Mouse (Mus musculus) kidney, postnatal 36 days (tissue): ENCODE results near the gene Cd244a.

Experiments
- DNase-seq, 2 experiments: peaks; one replicate each; pipeline ENCODE4 v3.0.0; 2021 to 2022; ENCODE audit warnings: mixed read lengths in 2 of 2

Cd244a gene

DNA sequence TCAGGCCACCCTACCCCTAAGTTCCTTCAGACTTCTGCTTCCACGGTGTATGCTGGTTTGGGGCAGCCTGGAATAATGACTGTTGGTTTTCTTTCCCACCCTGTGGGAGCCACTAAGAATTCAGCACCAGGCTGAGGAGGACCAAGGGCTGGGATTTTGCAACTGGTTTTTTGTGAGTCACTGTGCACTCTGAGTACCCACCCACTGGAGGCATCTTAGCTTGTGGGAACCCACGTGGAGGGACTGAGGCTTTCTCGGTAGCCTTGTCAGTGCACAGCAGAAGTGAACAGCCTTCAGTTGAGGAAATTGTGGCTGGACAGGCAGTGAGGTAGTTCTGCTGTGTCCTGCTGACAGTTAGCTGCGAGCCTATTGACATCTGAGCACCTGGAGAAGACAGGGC, at the start of gene Cd244a:
Gene Cd244a, plus strand, starts transcription at position 296 of the 400 bp plus-strand sequence.
- no peak for DNase-seq

DNA sequence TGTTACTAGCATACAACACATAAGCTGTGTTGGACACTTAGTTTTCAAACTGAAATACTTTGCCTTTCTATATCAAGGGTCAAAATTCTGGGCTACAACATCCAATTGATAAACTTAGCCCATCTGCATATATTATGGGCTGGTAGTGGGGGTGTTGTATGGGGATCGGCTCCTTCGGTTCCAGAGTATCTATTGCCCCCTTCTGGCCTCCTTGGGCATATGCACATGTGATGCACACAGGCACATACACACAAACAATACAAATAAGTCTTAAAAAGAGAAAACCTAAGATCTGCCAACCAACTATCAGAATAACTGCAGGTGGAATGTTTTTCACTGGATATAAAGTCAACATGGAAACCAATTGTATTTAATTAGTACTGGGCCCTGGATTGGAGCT, 45.8 kb upstream of the Cd244a start:
- DNase-seq, result no peak

DNA sequence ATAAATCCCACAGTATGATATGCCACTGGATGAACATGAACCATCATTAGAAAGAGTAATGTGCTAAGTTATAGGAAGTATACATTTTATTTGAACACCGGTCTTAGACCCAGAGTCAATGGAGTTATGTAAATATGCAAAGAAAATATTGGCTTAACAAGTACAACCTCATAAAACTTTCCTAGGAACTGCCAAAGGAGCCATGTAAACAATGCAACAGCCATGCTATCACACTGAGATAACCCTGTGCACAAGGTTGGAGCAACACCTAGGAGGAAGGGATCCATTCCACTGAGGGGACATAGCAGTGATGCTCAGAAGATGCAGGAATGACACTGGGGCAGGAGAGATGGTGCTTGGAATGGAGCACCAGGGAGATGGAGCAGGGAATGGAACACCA, 45.2 kb upstream of the Cd244a start:
- DNase-seq, result no peak

DNA sequence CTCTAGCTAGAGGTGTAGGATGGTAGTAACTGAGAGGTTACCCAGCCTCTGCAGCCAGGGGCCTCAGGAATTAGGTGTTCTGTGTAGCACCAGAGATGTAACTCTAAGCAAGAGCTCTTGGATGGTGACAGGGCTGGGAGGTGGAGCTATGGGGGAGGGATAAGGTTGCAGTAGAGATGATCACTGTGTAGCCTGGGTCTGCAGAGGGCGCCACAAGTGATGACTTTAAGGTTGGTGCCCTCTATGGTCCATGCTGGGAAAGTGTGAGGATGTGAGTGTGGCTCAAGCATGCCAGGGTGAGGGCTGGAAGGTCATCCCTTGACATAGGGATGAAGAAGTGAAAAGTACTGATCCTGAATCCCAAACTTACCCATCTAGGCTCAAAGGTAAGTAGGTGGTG, 44.0 kb upstream of the Cd244a start:
- DNase-seq, result no peak

DNA sequence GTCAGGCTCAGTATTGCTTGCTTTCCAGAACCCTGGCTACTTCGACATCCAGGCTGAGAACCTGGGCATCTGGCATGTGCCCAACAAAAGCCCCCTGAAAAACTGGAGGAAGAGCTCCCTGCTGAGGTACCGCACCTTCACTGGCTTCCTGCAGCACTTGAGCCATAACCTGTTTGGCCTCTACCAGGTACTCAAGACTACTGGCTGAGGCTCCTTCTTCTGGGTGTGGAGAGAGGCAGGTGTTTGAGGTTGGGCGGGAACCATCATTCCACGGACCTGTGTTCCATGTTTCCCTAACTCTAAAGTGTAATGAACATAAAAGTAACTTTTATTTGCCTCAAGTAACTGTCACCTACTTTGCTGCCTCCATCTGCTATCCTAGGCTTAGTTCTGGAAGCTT, 43.4 kb upstream of the Cd244a start:
- no peak for DNase-seq

DNA sequence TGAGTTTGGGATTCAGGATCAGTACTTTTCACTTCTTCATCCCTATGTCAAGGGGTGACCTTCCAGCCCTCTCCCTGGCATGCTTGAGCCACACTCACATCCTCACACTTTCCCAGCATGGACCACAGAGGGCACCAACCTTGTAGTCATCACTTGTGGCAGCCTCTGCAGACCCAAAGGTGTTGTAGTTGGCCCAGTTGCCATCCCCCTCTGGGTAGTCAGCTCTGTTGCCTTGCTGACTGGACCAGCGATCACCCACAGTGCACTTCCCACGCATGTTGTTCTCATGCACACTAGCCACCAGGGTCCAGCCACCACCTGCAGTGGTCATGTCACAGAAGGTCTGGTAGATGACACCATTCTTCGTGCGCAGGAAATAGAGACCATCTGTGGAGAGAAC, 27.6 kb upstream of the Cd244a start:
- no peak for DNase-seq

DNA sequence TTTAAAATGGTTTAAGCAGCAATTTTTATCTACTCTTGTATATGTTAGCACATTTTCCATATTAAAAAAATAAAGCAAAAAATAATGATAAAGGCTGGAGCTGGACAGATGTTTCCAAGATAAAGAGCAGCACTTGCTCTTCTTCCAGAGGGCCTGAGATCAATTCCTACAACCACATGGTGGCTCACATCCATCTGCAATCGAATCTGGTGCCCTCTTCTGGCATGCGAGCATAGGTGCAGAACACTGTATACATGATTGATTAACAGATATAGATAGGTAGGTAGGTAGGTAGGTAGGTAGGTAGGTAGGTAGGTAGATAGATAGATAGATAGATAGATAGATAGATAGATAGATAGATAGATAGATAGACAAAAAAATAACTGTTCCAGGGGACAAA, 26.2 kb upstream of the Cd244a start:
- no peak for DNase-seq

DNA sequence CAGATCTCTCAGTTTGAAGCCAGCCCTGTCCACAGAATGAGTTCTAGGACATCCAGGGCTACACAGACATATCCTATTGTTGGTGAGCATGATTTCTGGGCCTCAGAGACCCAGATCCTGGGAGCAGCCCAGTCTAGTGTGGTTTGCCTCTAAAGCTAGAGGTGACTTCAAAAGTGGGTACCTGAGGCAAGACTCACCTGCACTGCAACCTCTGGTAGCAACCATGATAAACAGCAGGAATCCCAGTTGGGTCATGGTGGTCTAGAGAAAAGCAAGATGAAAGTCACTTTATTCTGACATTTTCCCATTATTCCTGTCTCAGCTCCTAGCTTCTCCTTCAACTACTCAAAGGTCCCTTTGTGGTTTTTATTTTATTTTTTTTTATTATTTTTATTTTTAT, 24.4 kb upstream of the Cd244a start:
- no peak for DNase-seq

DNA sequence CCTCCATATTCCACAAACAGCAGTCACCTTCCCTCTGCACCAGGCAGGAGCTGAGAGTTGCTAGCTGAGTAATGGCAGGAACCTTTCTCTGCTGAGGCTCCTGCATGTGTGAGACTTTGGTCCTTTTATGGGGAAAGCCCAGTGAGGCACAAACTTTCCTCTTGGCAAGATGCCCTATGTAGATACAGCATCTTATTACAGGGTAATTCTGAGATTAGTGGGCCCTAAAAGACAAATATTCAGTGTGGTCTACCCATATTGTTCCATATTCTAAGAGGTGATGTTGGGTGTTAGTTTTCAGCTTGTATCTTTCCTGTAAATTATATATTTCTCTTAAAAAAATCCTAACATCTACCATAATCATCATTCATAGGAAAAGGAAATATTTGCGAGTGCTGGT, 23.8 kb upstream of the Cd244a start, which contains the start of gene Itln1:
Gene Itln1, minus strand, starts transcription at position 101 of the 400 bp plus-strand sequence.
- DNase-seq, result no peak

DNA sequence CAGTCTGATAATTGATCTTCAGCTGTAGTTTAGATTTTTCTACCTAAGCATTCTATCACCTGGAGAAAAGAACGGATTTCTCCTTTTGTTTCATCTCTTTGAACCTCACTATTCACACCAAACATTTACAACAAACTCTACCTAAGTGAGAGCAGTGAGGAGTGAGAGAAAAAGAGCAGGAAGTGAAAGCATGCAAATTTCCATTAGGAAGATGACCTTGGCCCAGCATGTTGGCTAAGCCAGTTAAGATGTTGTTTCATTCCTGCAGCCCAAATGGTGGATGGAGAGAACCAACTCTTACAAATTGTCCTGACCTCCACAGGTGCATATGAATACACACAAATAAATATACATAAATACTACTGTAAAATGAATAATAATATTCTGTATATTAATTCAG, 18.3 kb upstream of the Cd244a start:
- no peak for DNase-seq

DNA sequence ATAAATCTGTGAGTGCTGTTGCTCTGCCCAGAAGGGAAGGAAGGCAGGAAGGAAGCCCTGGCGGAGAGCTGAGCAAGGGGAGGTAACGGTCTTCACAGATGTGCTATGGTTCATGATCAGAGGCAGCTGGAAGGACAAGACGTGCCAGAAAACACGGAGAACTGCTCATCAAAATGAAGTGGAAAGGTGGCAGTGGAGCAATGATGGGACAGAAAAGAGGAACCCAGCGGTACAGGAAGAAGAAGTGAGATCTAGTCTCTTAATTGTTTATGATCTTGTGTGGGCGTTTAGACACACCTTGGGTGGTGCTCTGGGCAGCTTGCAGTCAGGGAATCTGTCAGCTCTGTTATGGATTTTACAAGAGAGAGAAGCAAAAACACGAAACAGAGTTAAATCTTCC, 7.7 kb upstream of the Cd244a start:
- DNase-seq, result no peak

DNA sequence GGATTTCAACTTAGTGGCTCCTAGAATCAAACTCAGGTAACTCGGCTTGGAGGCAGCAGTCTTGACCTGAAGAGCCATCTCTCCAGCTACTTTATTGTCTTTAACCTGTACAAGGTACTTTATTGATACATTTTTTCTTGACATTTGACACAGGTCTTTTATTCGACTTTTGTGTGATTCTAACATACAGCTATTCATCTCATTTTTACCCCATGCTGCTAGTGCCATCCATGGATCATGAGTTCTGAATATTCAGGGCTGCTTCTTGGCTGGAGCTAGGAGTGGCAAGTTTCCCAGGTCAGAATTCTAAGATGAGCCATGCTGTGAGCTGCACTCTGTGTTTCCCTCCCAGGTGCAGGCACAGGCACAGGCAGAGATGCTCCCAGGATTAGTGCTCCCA, 6.8 kb upstream of the Cd244a start:
- DNase-seq, result no peak

DNA sequence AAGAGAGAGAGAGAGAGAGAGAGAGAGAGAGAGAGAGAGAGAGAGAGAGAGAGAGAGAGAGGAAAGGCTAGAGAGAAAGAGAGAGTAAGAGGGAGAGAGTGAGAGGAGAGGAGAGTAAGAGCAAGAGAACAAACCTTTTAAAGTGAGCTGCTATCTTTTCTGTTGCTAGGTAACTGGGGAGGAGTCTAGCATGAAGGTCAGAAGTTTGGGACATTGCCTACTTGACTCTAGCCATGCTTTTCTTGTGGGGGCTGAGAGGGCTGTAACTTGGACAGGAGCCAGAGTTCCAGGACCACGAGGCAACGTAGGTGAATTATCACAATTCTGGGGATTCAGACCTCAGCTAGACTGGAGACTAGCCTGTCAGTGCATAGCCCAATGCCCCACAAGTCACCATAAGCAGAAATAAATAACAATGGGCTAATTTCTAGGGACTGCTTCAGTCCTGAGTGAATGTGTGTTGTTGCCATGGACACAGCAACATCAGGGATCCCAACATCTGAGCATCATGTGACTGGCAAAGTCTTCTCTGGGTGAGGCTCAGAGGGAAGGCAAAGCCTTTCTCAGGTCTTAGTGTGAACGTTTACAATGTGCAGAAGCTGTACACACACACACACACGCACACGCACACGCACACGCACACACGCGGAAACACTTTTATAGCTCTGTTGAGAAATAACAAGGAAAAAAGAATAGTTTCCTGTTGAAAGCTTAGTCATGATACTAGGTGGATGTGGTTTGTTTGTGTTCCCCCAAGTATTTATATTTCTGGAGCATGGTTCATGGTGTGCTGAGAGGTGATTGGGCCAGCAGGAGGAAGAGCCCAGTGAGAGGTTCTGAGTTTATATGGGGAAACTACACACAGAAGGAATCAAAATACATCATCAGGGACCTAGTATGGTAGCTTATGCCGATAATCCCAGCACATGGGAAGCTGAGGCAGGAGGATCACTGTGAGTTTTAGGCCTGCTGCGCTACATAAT, 5.3 kb upstream of the Cd244a start:
- DNase-seq, result no peak

DNA sequence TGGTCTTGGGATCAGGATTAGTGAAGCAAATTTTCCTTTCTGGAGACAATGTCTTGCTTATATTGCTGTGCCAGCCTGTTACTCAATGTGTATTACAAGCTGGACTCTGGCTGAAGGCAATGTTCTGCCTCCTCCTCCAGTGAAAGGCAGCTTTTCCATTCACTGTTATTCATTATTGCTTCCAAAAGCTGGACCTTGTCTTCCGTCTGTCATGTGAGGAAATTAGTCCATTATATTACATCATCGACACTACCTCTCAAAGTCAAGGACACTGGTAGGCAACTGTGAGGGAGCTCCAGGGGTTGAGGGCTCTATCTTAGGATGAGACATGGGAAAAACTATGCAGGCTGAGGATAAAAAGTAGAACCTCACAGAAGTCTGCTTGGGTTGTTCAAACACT, 2.6 kb upstream of the Cd244a start:
- no peak for DNase-seq

DNA sequence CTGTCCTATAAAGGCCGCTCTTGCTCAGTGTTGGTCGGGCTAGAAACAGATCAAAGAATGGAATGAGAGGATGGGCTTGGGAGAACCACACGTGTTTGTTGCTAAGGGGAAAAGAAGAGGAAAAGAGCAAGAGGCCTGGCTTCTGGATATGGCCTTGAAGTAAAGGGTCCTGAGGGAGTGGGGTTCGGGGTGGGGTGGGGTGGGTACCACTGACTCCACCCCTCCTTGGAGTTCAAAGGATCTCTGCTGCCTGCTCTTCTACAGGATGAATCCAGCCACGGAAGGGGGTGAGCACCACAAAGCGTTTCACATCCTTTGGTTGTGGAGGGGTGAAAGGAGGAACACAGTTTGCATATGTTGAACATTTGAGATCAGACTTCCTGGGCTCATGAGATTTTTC, 586 bp upstream of the Cd244a start:
- DNase-seq, result no peak

DNA sequence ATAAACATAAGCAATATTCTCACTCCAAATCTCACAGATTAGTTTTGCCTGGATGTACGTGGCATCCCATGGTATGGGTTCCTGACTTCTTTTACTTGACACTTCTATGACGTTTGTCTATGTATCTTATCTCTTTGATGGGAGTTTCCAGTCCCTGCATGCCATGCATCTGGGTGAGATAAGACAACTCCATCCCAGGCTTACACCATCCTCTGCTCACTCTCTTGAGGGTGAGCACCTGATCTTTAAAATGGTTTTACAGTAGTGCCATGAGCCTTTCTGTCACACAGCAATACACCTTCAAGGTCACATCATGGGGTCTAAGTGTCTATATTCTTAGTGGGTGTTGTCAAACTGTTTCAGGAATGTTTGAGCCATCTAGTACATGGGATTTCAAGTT, 1.3 kb downstream of the Cd244a start:
- no peak for DNase-seq

DNA sequence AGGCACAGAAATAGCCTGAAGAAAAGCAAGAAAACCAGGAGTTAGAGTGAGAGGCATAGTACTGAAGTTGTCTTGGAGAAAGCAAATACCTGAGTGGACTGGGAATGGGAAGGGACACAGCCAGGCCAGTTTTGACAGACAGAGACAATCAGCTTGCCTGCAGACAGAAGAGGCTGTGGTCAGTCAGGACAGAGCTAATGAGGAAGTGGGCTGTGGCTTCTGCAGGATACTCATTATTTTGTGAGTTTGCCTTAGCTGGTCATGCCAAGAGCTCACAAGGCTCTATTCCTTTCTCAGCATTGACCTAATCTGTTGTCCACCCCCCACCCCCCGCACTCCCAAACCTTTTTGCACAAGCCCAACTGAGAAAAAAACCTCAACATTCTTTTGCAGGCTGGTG, 2.2 kb downstream of the Cd244a start:
- no peak for DNase-seq

DNA sequence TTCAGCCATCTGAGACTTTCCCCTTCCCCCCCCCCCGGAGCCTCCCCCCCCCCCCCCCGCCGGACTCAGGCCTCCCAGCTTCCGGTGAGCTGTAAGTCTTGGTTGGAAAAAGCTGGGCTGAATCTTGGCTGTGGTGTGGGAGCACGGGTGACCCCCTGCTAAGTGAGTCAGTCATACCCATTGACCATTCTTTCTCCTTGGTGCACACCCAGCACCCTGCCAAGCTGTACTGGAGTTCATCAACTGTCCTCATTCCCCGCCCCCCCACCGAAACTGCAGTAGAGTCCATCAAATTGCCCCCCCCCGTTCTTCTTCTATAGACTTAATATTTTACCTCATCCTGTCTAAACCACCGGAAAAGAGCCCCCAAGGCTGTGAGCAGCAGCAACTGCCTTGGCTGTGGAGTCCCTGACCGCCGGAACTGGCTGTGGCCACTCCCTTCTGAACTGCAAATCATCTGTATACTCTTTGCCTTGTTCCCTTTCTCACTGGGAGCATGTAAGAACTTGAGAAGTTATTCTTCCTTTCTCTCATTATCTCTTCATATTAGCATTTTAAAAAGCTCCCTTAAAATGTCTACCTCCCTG, 2.7 kb downstream of the Cd244a start:
- peak in 1 of 2 experiments; percentile 8 for DNase-seq

DNA sequence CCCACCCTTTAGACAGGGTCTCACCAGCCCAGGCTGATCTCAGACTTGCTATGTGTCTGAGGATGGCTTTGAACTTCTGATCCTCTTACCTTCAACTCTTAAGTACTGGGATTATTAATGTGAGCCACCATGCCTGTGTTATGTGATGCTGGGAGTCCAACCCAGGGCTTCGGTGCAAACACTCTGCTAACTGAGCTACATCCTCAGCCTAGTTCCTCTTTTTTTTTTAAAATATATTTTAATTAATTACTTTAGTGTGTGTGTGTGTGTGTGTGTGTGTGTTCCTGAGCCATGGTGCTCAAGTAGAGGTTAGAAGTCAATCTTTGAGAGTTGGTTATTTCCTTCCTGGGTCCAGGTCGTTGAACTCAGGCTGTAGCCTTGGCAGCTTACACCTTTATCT, 4.0 kb downstream of the Cd244a start:
- DNase-seq, result no peak

DNA sequence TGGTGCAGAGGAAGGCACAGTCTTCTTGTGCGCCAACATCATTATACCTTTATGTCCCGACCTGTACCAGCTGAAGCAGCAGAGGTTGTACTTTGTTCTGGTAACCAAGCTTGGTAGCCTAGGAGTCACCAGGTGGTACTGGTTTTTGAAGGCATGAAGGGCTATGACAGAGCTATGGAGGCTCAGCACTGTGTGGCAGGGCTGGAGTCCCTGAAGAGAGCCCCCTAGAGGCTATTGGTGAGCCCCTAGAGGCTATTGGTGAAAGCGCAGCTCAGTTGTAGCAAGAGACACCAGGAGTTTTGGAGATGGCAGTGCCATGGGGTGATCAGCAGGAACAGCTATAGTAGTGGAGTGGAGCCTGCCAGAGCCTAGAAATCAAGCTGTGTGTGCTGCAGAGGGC, 5.3 kb downstream of the Cd244a start:
- DNase-seq, result peak in 1 of 2 experiments; percentile 41

DNA sequence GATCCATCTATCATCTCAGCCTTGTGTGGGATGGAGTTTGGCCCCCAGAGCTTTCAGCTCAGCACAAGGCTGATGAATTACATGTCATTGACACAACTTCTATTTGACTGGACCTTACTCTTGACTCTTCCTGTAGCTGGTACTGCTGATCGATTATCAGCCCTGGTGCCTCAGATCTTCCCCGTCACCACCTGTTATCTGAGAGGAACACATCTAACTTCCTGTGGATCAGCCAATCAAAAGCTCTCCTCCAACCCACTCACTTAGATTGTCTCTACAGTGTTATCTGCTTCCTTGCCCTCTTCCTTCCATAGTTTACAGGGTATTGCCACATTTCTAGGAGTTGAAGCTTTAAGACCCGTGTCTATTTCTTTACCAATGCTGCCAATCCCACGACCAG, 6.9 kb downstream of the Cd244a start:
- no peak for DNase-seq

DNA sequence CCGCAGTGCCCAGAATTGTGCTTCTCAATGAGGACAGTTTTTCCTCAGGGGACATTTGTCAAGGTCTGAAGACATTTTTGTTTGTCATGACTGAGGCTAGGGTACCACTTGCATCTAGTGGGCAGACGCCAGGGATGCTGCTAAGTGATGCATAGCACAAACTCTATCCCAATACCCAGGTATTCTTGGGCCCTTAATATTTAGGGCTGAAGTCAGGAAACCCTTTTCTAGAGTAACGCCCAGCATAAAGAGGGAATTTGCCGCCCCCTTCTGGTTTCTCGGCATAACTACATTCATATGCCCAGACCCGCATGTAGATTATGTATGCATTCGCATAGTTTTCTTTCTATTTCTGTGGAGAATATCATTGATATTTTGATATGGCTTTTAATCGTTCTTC, 7.8 kb downstream of the Cd244a start:
- peak; percentile 39 to 71 for DNase-seq

DNA sequence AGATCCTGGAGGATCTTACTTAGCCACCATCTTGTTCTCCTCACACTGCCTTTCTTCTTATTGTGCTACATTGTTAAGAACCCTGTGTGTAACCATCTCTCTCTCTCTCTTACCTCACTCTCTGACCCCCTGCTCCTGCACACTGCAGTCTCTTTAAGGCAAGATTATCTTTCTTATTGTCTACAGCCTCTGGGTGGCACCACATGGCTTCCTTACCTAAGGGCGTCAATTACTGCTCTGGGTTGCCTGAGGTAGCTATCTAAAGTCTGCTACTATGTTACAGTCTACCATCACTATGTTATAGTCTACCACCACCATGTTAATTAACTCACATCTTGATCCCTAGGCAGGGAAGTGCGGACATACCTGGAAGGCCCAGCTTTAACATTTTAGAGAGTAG, 9.4 kb downstream of the Cd244a start:
- DNase-seq, result no peak

DNA sequence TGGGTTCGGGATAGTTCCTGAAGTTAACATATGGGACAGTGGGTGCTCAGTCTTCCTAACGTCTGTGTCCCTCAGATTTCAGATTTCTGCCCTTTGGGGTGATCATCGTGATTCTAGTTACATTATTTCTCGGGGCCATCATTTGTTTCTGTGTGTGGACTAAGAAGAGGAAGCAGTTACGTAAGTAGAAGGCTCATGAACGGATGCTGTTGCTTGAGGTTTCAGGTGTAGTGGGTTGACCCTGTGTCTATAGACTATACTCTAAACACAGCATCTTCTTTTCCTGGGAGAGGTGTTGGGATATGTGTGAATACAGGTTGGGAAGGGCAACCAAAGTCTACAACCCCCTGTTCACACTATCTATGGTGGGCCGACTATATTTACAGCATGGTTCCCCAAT, 18.2 kb downstream of the Cd244a start:
- DNase-seq, result no peak
